Mouse (Mus musculus): ENCODE measurements around the gene Zfp94. TPM values are rescaled to one million over a fixed set of nuclear protein-coding genes. Genes with fewer than 3 reads are reported as not detected.
A peak's percentile ranks its signal among the peaks of the same experiment; 100 is the strongest.
"Not testable (repeated sequence)": the region's sequence is repeated elsewhere in the genome, so short reads cannot be mapped to it uniquely, and the experiment has no call there.

Gene Zfp94
- polyA plus RNA-seq, 1 experiment = 2.1 TPM

- Histone ChIP-seq H3K4me3 (no peak overlapping the region), H3K79me2 (ENCODE audit: control insufficient read depth, insufficient read depth) (no peaks in the 10 kb centered on the region), H3K27me3 (ENCODE audit: control insufficient read depth, insufficient read depth, insufficient read length) (peaks cover 5% of the 10 kb centered on the region), H3ac (ENCODE audit: control insufficient read depth, insufficient read length) (no peak overlapping the region), H3K36me3 (ENCODE audit: control insufficient read depth, insufficient read depth) (no peaks in the 10 kb centered on the region), H3K4me2 (ENCODE audit: low read depth) (no peak overlapping the region)
- TF ChIP-seq E2F4 (IDR thresholded peaks at IDR 0.05; ENCODE audit: insufficient read depth) (no peak), MAX (IDR thresholded peaks at IDR 0.05; ENCODE audit: low read depth) (no peak), USF1 (IDR thresholded peaks at IDR 0.05; ENCODE audit: low read depth) (no peak), SRF (IDR thresholded peaks at IDR 0.05; ENCODE audit: control insufficient read depth, insufficient read length, low read depth) (no peak)
These were observed 36.2 kb downstream of the Zfp94 start for GRCm38 (mm10) chr7:24280031-24280857.

DNA sequence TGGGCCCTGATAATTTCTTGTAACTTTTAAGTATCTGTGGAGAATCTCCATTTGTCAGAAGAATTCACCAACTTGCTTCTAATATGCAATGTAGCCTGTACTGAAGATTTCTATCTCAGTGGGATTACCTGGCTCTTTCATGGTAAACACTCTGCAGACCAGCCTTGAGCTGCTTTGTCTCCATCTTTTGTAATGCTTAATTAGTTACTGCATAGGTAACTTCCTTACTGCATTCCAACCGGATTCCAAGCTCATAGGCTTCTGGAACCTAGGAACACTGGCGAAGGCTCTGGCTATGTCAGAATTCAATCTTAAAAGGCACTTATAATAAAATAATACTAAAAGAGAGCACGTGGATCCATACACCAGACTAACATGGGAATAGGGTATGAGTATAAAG is 37.7 kb downstream of the Zfp94 start:
- H3K27me3 ChIP-seq (ENCODE audit: control insufficient read depth, insufficient read depth, insufficient read length); H3K36me3 ChIP-seq (ENCODE audit: control insufficient read depth, insufficient read depth); H3K79me2 ChIP-seq (ENCODE audit: control insufficient read depth, insufficient read depth); H3K4me2 ChIP-seq (ENCODE audit: low read depth); H3K4me3 ChIP-seq; H3ac ChIP-seq (ENCODE audit: control insufficient read depth, insufficient read length): not testable (repeated sequence)

DNA sequence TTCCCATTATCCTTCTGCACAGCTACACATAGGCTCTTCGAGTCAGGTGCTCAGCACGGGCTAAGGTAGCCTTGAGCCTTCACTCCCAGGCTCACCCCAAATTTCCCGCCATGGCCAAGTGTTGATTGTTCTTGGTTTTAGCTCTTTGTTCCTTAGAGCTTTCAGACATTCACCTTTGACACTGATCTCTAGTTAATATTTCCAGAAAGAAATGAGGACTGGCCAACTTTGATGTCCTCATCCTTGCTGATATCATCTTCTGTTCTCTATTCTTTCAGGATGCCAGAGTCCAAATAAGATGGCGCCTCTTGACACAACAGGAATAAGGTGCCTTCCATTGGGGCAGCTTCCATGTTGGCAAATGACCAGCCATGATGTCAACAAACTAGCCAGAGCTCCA is 42.0 kb downstream of the Zfp94 start:
- no peak for TF ChIP-seq E2F4 (IDR thresholded peaks at IDR 0.05; ENCODE audit: insufficient read depth)
- TF ChIP-seq MYOG (IDR thresholded peaks at IDR 0.05; ENCODE audit: control insufficient read depth in 1 of 3, insufficient read depth in 1 of 3, insufficient read length in 2 of 3, low read depth in 2 of 3) = no peak
- no peak for TF ChIP-seq TCF3 (IDR thresholded peaks at IDR 0.05; ENCODE audit: insufficient read length, low read depth)
- no peak for TF ChIP-seq REST (IDR thresholded peaks at IDR 0.05; ENCODE audit: insufficient read depth, insufficient read length)
- TF ChIP-seq TCF12 (IDR thresholded peaks at IDR 0.05; ENCODE audit: insufficient read depth, poor library complexity, severe bottlenecking) = no peak
- TF ChIP-seq USF1 (IDR thresholded peaks at IDR 0.05; ENCODE audit: low read depth) = no peak
- TF ChIP-seq POLR2AphosphoS2 (IDR thresholded peaks at IDR 0.05; ENCODE audit: insufficient read length, low read depth) = no peak
- no peak for TF ChIP-seq MAX (IDR thresholded peaks at IDR 0.05; ENCODE audit: low read depth)
- no peak for TF ChIP-seq POLR2A (IDR thresholded peaks at IDR 0.05; ENCODE audit: insufficient read length, low read depth)
- TF ChIP-seq SRF (IDR thresholded peaks at IDR 0.05; ENCODE audit: control insufficient read depth, insufficient read length, low read depth) = no peak
- TF ChIP-seq CEBPB (IDR thresholded peaks at IDR 0.05; ENCODE audit: insufficient read depth, poor library complexity, severe bottlenecking) = no peak
- no peak for TF ChIP-seq MYOD1 (IDR thresholded peaks at IDR 0.05; ENCODE audit: control insufficient read depth in 1 of 3, insufficient read length in 2 of 3, low read depth in 2 of 3)
- Histone ChIP-seq H3K4me3 (no peak overlapping the region), H3K36me3 (ENCODE audit: control insufficient read depth, insufficient read depth) (no peaks in the 10 kb centered on the region), H3ac (ENCODE audit: control insufficient read depth, insufficient read length) (no peak overlapping the region), H3K79me2 (ENCODE audit: control insufficient read depth, insufficient read depth) (no peaks in the 10 kb centered on the region), H3K4me2 (ENCODE audit: low read depth) (no peak overlapping the region), H3K27me3 (ENCODE audit: control insufficient read depth, insufficient read depth, insufficient read length) (no peaks in the 10 kb centered on the region)

DNA sequence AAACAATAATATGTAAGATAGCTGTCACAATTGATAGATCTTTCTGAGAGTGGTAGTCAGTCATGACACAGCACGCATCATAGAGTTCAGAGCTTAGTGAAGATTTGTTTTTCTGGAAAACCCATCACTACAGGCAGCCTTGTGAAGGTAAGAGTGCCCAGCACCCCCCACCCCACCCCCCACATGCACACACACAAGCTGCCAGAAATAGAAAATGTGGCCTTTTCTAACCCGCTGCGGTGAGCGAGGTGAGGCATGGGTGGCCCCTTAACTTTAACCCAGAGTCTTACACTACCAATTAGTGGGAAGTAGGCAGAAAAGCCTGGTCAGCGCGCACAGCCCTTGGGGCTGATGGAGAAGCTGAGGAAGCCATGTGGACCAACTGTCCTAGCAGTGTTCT is 45.3 kb downstream of the Zfp94 start:
- Histone ChIP-seq H3K79me2 (ENCODE audit: control insufficient read depth, insufficient read depth) (no peaks in the 10 kb centered on the region), H3K4me3 (no peak overlapping the region), H3K27me3 (ENCODE audit: control insufficient read depth, insufficient read depth, insufficient read length) (no peaks in the 10 kb centered on the region), H3K4me2 (ENCODE audit: low read depth) (no peak overlapping the region), H3K36me3 (ENCODE audit: control insufficient read depth, insufficient read depth) (no peaks in the 10 kb centered on the region), H3ac (ENCODE audit: control insufficient read depth, insufficient read length) (no peak overlapping the region)
- TF ChIP-seq MYOD1 (IDR thresholded peaks at IDR 0.05; ENCODE audit: control insufficient read depth in 1 of 3, insufficient read length in 2 of 3, low read depth in 2 of 3) = no peak
- TF ChIP-seq TCF3 (IDR thresholded peaks at IDR 0.05; ENCODE audit: insufficient read length, low read depth) = no peak
- no peak for TF ChIP-seq CEBPB (IDR thresholded peaks at IDR 0.05; ENCODE audit: insufficient read depth, poor library complexity, severe bottlenecking)
- TF ChIP-seq POLR2AphosphoS2 (IDR thresholded peaks at IDR 0.05; ENCODE audit: insufficient read length, low read depth) = no peak
- no peak for TF ChIP-seq E2F4 (IDR thresholded peaks at IDR 0.05; ENCODE audit: insufficient read depth)
- TF ChIP-seq MAX (IDR thresholded peaks at IDR 0.05; ENCODE audit: low read depth) = no peak

DNA sequence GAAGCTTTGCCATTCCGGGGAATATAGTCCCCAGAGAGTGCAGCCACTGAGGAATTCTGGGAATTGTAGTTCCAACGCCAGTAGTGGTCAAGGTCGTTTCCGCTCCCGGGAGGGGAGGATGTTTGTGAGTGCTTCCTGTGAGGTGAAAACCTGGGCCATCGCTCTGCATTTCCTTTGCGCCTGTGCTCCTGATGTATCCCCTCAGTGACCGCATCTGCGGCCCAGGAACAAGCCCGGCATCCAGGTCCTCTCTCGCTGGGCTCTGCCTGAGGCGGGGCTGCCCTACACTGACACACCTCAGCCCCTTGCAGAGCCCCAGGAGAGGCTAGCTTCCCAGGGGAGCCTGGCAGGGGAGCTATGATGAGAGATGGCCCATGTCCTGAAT is 46.2 kb downstream of the Zfp94 start, which contains the start of gene Zfp93:
Gene Zfp93 (plus strand): TSS at position 133 of the 385 bp plus-strand sequence.
- Histone ChIP-seq H3K36me3 (ENCODE audit: control insufficient read depth, insufficient read depth) (no peaks in the 10 kb centered on the region), H3K4me3 (peak within 1 kb of the TSS; percentile 37), H3K79me2 (ENCODE audit: control insufficient read depth, insufficient read depth) (no peaks in the 10 kb centered on the region), H3K4me2 (ENCODE audit: low read depth) (peak within 1 kb of the TSS; percentile 71), H3ac (ENCODE audit: control insufficient read depth, insufficient read length) (no peak within 1 kb of the TSS), H3K27me3 (ENCODE audit: control insufficient read depth, insufficient read depth, insufficient read length) (no peaks in the 10 kb centered on the region)
- peak; percentile 60 for TF ChIP-seq POLR2AphosphoS2 (IDR thresholded peaks at IDR 0.05; ENCODE audit: insufficient read length, low read depth)
- TF ChIP-seq POLR2A (IDR thresholded peaks at IDR 0.05; ENCODE audit: insufficient read length, low read depth) = peak; percentile 61
- no peak for TF ChIP-seq CEBPB (IDR thresholded peaks at IDR 0.05; ENCODE audit: insufficient read depth, poor library complexity, severe bottlenecking)
